Mouse (Mus musculus): ENCODE measurements around the gene Ppp1r13l. TPM values are rescaled to one million over a fixed set of nuclear protein-coding genes. Genes with fewer than 3 reads are reported as not detected.
A peak's percentile ranks its signal among the peaks of the same experiment; 100 is the strongest.

The Ppp1r13l gene
- polyA plus RNA-seq, 1 experiment from 2014 or later = 12.6 TPM

DNA sequence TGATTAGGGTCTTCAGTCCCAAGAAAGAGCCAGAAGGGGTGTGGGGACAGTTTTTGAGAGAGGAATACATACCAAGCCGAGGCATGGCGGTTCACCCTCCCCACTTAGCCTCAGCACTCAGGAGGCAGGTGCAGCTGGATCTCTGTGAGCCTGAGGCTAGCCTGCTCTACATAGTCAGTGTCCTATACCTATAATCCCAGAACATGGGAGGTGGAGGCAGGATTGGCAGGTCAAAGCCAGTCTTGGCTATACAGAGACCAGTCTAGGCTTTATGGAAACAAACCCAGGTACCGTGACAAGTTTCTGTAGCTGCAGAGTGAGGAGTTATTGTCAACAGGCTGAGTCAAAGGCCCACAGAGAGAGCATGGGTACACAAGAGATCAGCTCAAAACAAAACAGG lies 63.5 kb downstream of the Ppp1r13l start:
- H3K36me3 ChIP-seq = peaks cover 36% of the 10 kb centered on the region
- H3K27ac ChIP-seq = no peak overlapping the region
- WGBS = 86% methylated on average over 3 of the region's 3 CpGs
- H3K9me3 ChIP-seq = no peaks in the 10 kb centered on the region
- peaks cover 4% of the 10 kb centered on the region; the same call in 1 of the 2 replicates for H3K4me1 ChIP-seq
- H3K9ac ChIP-seq = no peak overlapping the region
- peaks cover 44% of the 10 kb centered on the region for H3K27me3 ChIP-seq
- no peak for ATAC-seq (ENCODE audit: insufficient number of reproducible peaks, insufficient read depth, low FRiP score, low TSS enrichment, low read depth)
- no peak overlapping the region for H3K4me3 ChIP-seq
- H3K4me2 ChIP-seq = no peak overlapping the region

DNA sequence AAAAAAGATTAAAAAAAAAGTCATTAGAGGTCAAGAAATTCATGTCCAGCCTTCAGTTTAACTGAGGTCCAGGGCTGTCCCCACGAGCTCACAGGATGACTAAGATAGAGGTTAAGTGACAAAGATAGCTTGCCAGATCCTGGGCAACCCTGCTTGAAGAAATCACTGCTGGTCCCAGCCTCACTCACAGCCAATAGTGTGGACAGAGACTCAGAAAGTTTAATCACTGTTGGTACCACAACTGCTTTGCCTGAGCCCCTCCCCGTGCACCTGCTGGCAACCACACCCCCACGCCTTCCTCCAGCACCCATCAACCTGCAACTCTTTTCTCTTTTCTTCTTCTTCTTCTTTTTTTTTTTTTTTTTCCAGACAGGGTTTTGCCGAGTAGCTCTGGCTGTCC lies 64.5 kb downstream of the Ppp1r13l start:
- ATAC-seq (ENCODE audit: insufficient number of reproducible peaks, insufficient read depth, low FRiP score, low TSS enrichment, low read depth) = no peak
- peaks cover 4% of the 10 kb centered on the region; the same call in 1 of the 2 replicates for H3K4me1 ChIP-seq
- H3K9me3 ChIP-seq = no peaks in the 10 kb centered on the region
- peaks cover 34% of the 10 kb centered on the region for H3K27me3 ChIP-seq
- peaks cover 46% of the 10 kb centered on the region for H3K36me3 ChIP-seq
- H3K4me2 ChIP-seq = no peak overlapping the region
- no peak overlapping the region for H3K4me3 ChIP-seq
- 67% methylated on average over 4 of the region's 4 CpGs for WGBS
- no peak overlapping the region for H3K27ac ChIP-seq
- no peak overlapping the region for H3K9ac ChIP-seq

DNA sequence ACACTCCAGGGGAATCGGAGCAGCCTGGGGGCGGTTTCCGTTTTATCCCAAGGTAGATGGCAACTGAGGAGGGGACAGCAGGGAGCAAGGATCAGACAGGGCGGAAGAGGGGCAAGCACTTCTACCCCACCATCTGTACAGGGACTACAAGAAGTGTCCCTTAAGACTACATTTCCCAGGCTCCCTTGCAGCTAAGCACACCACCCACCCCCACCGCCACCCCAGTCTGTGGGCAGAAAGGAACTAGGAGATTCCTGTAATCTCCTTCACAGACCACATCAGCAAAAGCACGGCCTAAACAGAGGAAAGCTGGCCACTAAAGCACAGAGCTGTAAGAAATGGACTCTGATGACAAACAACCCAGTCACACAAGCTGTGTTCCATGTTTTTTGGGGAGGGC lies 66.8 kb downstream of the Ppp1r13l start:
- Histone ChIP-seq H3K27ac (no peak overlapping the region), H3K4me2 (no peak overlapping the region), H3K9ac (no peak overlapping the region), H3K4me1 (peaks cover 3% of the 10 kb centered on the region; the same call in 1 of the 2 replicates), H3K36me3 (peaks cover 69% of the 10 kb centered on the region), H3K4me3 (no peak overlapping the region), H3K9me3 (no peaks in the 10 kb centered on the region), H3K27me3 (peaks cover 11% of the 10 kb centered on the region)
- WGBS = 70% methylated on average over 6 of the region's 6 CpGs
- ATAC-seq (ENCODE audit: insufficient number of reproducible peaks, insufficient read depth, low FRiP score, low TSS enrichment, low read depth) = no peak

DNA sequence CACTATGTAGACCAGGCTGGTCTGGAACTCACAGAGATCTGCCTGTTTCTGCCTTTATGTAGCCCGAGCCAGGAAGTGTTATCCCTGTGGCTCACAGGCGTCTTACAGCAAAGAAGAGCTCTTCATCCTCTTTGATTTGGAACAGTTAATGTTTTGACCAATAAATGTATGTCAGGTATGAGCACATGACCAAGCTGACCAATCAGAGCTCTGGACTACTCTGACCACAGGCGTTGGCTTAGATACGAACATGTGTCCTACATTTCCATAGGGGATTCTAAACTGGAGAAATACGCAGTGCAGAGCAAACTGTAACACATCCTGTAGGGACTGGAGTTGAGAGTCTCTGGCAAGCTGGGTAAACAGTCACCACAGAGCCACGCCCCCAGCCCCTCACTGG lies 67.3 kb downstream of the Ppp1r13l start:
- peaks cover 6% of the 10 kb centered on the region; the same call in 1 of the 2 replicates for H3K27me3 ChIP-seq
- no peak overlapping the region for H3K9ac ChIP-seq
- H3K27ac ChIP-seq = no peak overlapping the region
- H3K4me1 ChIP-seq = no peaks in the 10 kb centered on the region
- H3K9me3 ChIP-seq = no peaks in the 10 kb centered on the region
- H3K4me3 ChIP-seq = no peak overlapping the region
- no peak for ATAC-seq (ENCODE audit: insufficient number of reproducible peaks, insufficient read depth, low FRiP score, low TSS enrichment, low read depth)
- H3K36me3 ChIP-seq = peaks cover 74% of the 10 kb centered on the region
- no peak overlapping the region for H3K4me2 ChIP-seq
- 84% methylated on average over 6 of the region's 6 CpGs for WGBS

MicroRNAs within 50 kb of the gene (microRNA counts, 519-probe panel; counts per million panel counts)
- 236 counts per million, percentile 44 among the panel's probes with 10 or more counts for microRNA mmu-miR-343

Small RNA genes lying within 50 kb of the gene (microRNA-seq; reads per million reads assigned to microRNA genes)
- not detected for gene Mir343

Other genes with a start within 250 kb of the Ppp1r13l start
- gene Gm4969, start 241.4 kb upstream of the Ppp1r13l start, polyA plus RNA-seq (2015; fragmentation: Nextera tagmentation; extraction: Ambion mirVana) = 3.5 and 4.4 TPM in 2 replicates
- gene Fbxo46, start 239.9 kb upstream of the Ppp1r13l start, polyA plus RNA-seq (2015; fragmentation: Nextera tagmentation; extraction: Ambion mirVana) = 15.3 and 16.6 TPM in 2 replicates
- gene Qpctl, start 210.5 kb upstream of the Ppp1r13l start, polyA plus RNA-seq (2015; fragmentation: Nextera tagmentation; extraction: Ambion mirVana) = 15.2 and 16.2 TPM in 2 replicates
- gene Snrpd2, start 210.0 kb upstream of the Ppp1r13l start, polyA plus RNA-seq (2015; fragmentation: Nextera tagmentation; extraction: Ambion mirVana) = 137 and 167 TPM in 2 replicates
- gene Gipr, start 193.6 kb upstream of the Ppp1r13l start, polyA plus RNA-seq (2015; fragmentation: Nextera tagmentation; extraction: Ambion mirVana) = 0.37 and 0.56 TPM in 2 replicates
- gene Eml2, start 183.3 kb upstream of the Ppp1r13l start, polyA plus RNA-seq (2015; fragmentation: Nextera tagmentation; extraction: Ambion mirVana) = 5.1 and 7.2 TPM in 2 replicates
- gene Gpr4, start 147.2 kb upstream of the Ppp1r13l start, polyA plus RNA-seq (2015; fragmentation: Nextera tagmentation; extraction: Ambion mirVana) = 1.6 and 1.9 TPM in 2 replicates
- gene Opa3, start 131.4 kb upstream of the Ppp1r13l start, polyA plus RNA-seq (2015; fragmentation: Nextera tagmentation; extraction: Ambion mirVana) = 36.2 and 38.2 TPM in 2 replicates
- gene Vasp, start 87.9 kb upstream of the Ppp1r13l start, polyA plus RNA-seq (2015; fragmentation: Nextera tagmentation; extraction: Ambion mirVana) = 57.3 and 64.0 TPM in 2 replicates
- gene Ppm1n, start 79.7 kb upstream of the Ppp1r13l start, polyA plus RNA-seq (2015; fragmentation: Nextera tagmentation; extraction: Ambion mirVana) = not detected in 2 replicates
- 10.2 and 11.7 TPM in 2 replicates for gene Rtn2, start 77.1 kb upstream of the Ppp1r13l start, polyA plus RNA-seq (2015; fragmentation: Nextera tagmentation; extraction: Ambion mirVana)
- gene Fosb, start 49.7 kb upstream of the Ppp1r13l start, polyA plus RNA-seq (2015; fragmentation: Nextera tagmentation; extraction: Ambion mirVana) = 0.06 and 0.23 TPM in 2 replicates
- 93.2 and 106 TPM in 2 replicates for gene Ercc1, start 15.0 kb upstream of the Ppp1r13l start, polyA plus RNA-seq (2015; fragmentation: Nextera tagmentation; extraction: Ambion mirVana)
- 29.4 and 30.5 TPM in 2 replicates for gene Cd3eap, start 266 bp upstream of the Ppp1r13l start, polyA plus RNA-seq (2015; fragmentation: Nextera tagmentation; extraction: Ambion mirVana)
- 17.0 and 17.4 TPM in 2 replicates for gene Ercc2, start 22.3 kb downstream of the Ppp1r13l start, polyA plus RNA-seq (2015; fragmentation: Nextera tagmentation; extraction: Ambion mirVana)
- 14.5 and 14.8 TPM in 2 replicates for gene Klc3, start 44.4 kb downstream of the Ppp1r13l start, polyA plus RNA-seq (2015; fragmentation: Nextera tagmentation; extraction: Ambion mirVana)
- 2.1 TPM in 1 of 2 replicates, not detected in the other for gene Ckm, start 45.0 kb downstream of the Ppp1r13l start, polyA plus RNA-seq (2015; fragmentation: Nextera tagmentation; extraction: Ambion mirVana)
- 10.2 and 12.4 TPM in 2 replicates for gene Mark4, start 99.1 kb downstream of the Ppp1r13l start, polyA plus RNA-seq (2015; fragmentation: Nextera tagmentation; extraction: Ambion mirVana)
- 0.73 and 0.84 TPM in 2 replicates for gene Exoc3l2, start 103.6 kb downstream of the Ppp1r13l start, polyA plus RNA-seq (2015; fragmentation: Nextera tagmentation; extraction: Ambion mirVana)
- 2.3 and 2.7 TPM in 2 replicates for gene Bloc1s3, start 148.6 kb downstream of the Ppp1r13l start, polyA plus RNA-seq (2015; fragmentation: Nextera tagmentation; extraction: Ambion mirVana)
- gene Trappc6a, start 148.6 kb downstream of the Ppp1r13l start, polyA plus RNA-seq (2015; fragmentation: Nextera tagmentation; extraction: Ambion mirVana) = 60.2 and 64.1 TPM in 2 replicates
- 0.08 and 0.15 TPM in 2 replicates for gene Nkpd1, start 158.1 kb downstream of the Ppp1r13l start, polyA plus RNA-seq (2015; fragmentation: Nextera tagmentation; extraction: Ambion mirVana)
- gene Ppp1r37, start 203.3 kb downstream of the Ppp1r13l start, polyA plus RNA-seq (2015; fragmentation: Nextera tagmentation; extraction: Ambion mirVana) = 26.0 and 30.3 TPM in 2 replicates
- gene Zfp296, start 217.5 kb downstream of the Ppp1r13l start, polyA plus RNA-seq (2015; fragmentation: Nextera tagmentation; extraction: Ambion mirVana) = 0.67 and 0.83 TPM in 2 replicates
- gene Gemin7, start 217.8 kb downstream of the Ppp1r13l start, polyA plus RNA-seq (2015; fragmentation: Nextera tagmentation; extraction: Ambion mirVana) = 169 and 174 TPM in 2 replicates
- 61.2 and 73.9 TPM in 2 replicates for gene Clasrp, start 244.7 kb downstream of the Ppp1r13l start, polyA plus RNA-seq (2015; fragmentation: Nextera tagmentation; extraction: Ambion mirVana)

All from embryonic facial prominence, embryonic 13.5 days (tissue).